Mouse (Mus musculus) cerebellum, adult 2 months (tissue): ENCODE measurements around the gene Tmub2.

Source experiments
- CTCF ChIP-seq: fragments of 200-500 bp; IDR thresholded peaks from 2 replicates; pipeline ENCODE4 v1.5.1; 2011; ENCODE audit warnings: low read depth, mild to moderate bottlenecking, control low read depth, low read length, moderate library complexity, borderline replicate concordance; ENCODE audit not compliant: insufficient read depth
- POLR2A ChIP-seq: fragments of 200-500 bp; IDR thresholded peaks from 2 replicates; pipeline ENCODE4 v1.6.1; 2011; ENCODE audit warnings: low read length, control low read depth, borderline replicate concordance; ENCODE audit not compliant: insufficient read depth

- TF ChIP-seq CTCF: no peak
- no peak for TF ChIP-seq POLR2A
These were observed 9.2 kb downstream of the Tmub2 start for GRCm38 (mm10) chr11:102293971-102294370.
